Mouse (Mus musculus): Measurements from ENCODE around the gene Gramd4. TPM values are rescaled to one million over a fixed set of nuclear protein-coding genes. Genes with fewer than 3 reads are reported as not detected.

Gene Gramd4
- polyA plus RNA-seq, 1 experiment = 20.7 TPM

- no peak overlapping the region for H3K4me3 ChIP-seq (replicated peaks; ENCODE audit: control insufficient read depth, low read depth, low read length)
- no peak for TF ChIP-seq POLR2A (IDR thresholded peaks at IDR 0.05; ENCODE audit: borderline replicate concordance, control insufficient read depth, low read depth, low read length)
- TF ChIP-seq CTCF (IDR thresholded peaks at IDR 0.05; ENCODE audit: control insufficient read depth, insufficient read depth, low read length) = no peak
- H3K4me1 ChIP-seq (ENCODE audit: control insufficient read depth, insufficient read depth, low read length) = peaks cover 7% of the 10 kb centered on the region; the same call in 1 of the 2 replicates
- 78% methylated on average over 8 of the region's 8 CpGs for WGBS
- no peak overlapping the region for H3K27ac ChIP-seq (ENCODE audit: control insufficient read depth, insufficient read depth, low read depth, low read length, poor library complexity)
Measured at GRCm38 (mm10) chr15:86086291-86086706, 28.8 kb downstream of the Gramd4 start.

DNA sequence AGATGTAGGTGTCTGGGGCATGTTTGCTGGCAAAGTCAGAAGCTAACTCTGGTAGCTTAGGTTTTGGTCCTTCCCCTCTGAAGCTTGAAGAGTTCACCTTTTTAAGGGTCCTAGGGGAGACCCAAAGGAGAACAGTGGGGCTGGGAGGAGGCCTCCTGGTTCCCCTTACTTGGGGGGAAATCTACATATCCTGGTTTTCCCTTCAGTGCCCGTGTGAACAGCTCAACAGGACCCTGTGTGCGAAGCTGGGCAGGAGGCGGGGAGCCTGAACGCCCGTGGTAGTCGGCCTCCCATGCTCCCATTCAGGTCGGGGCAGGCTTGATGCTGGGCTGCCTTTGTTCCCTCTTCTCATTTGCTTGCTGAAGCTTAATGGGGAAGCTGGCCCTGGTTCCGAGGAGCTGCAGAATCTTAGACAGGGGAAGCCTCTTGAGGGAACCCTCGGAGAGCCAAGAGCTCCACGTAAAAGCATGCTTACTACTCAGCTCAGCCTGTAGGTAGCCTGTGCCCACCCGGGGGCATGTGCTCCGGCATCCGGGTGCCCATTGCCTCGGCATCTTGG, 30.2 kb downstream of the Gramd4 start:
- 23% methylated on average over 14 of the region's 14 CpGs for WGBS
- Histone ChIP-seq H3K4me1 (ENCODE audit: control insufficient read depth, insufficient read depth, low read length) (peaks cover 7% of the 10 kb centered on the region; the same call in 1 of the 2 replicates), H3K27ac (ENCODE audit: control insufficient read depth, insufficient read depth, low read depth, low read length, poor library complexity) (peak overlapping the region; percentile 30; the same call in 1 of the 2 replicates)

GRCm38 (mm10) chr15:86088266-86088790, 30.8 kb downstream of the Gramd4 start:
- TF ChIP-seq POLR2A (IDR thresholded peaks at IDR 0.05; ENCODE audit: borderline replicate concordance, control insufficient read depth, low read depth, low read length) (no peak), CTCF (IDR thresholded peaks at IDR 0.05; ENCODE audit: control insufficient read depth, insufficient read depth, low read length) (no peak)
- Histone ChIP-seq H3K27ac (ENCODE audit: control insufficient read depth, insufficient read depth, low read depth, low read length, poor library complexity) (no peak overlapping the region), H3K4me1 (ENCODE audit: control insufficient read depth, insufficient read depth, low read length) (peaks cover 7% of the 10 kb centered on the region; the same call in 1 of the 2 replicates)

More for the DNA sequence above, 30.2 kb downstream of the Gramd4 start:
- H3K4me3 ChIP-seq (replicated peaks; ENCODE audit: control insufficient read depth, low read depth, low read length) = no peak overlapping the region
- TF ChIP-seq POLR2A (IDR thresholded peaks at IDR 0.05; ENCODE audit: borderline replicate concordance, control insufficient read depth, low read depth, low read length) (no peak), CTCF (IDR thresholded peaks at IDR 0.05; ENCODE audit: control insufficient read depth, insufficient read depth, low read length) (no peak)

DNA sequence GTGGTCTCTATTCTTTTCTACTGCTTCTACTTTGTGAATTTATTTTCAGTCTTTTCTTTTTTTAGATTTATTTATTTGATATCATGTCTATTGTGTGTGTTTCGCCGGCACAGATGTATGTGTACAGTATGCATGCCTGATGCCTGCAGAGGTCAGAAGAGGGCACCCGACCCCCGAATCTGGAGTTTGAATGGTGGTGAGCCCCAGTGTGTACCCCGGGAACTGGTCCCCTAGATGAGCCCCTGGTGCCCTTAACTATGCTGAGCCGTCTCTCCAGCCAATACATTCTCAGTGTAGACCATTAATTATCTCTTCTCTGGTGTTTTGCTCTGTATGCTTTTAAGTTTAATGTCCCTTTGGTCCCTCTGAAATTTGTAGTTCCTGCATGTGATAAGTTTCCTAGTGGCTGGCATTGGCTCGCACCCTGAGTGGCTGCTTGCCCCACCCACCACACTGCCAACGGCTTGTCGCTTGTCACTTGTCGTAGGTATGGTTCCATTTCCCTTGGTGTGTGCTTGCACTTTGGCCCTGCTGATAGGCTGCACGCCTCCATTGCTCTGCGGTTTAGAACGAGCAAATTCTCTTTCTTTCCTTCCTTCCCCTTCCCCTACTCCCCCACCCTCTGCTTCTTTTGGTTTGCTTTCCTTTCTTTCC, 31.7 kb downstream of the Gramd4 start:
- TF ChIP-seq POLR2A (IDR thresholded peaks at IDR 0.05; ENCODE audit: borderline replicate concordance, control insufficient read depth, low read depth, low read length) (no peak), CTCF (IDR thresholded peaks at IDR 0.05; ENCODE audit: control insufficient read depth, insufficient read depth, low read length) (no peak)
- H3K4me3 ChIP-seq (replicated peaks; ENCODE audit: control insufficient read depth, low read depth, low read length) = no peak overlapping the region
- 47% methylated on average over 13 of the region's 13 CpGs for WGBS
- no peak overlapping the region for H3K27ac ChIP-seq (ENCODE audit: control insufficient read depth, insufficient read depth, low read depth, low read length, poor library complexity)
- H3K4me1 ChIP-seq (ENCODE audit: control insufficient read depth, insufficient read depth, low read length) = peaks cover 7% of the 10 kb centered on the region; the same call in 1 of the 2 replicates

More at GRCm38 (mm10) chr15:86088266-86088790, 30.8 kb downstream of the Gramd4 start:
- H3K4me3 ChIP-seq (replicated peaks; ENCODE audit: control insufficient read depth, low read depth, low read length) = no peak overlapping the region
- WGBS = 58% methylated on average over 11 of the region's 11 CpGs

DNA sequence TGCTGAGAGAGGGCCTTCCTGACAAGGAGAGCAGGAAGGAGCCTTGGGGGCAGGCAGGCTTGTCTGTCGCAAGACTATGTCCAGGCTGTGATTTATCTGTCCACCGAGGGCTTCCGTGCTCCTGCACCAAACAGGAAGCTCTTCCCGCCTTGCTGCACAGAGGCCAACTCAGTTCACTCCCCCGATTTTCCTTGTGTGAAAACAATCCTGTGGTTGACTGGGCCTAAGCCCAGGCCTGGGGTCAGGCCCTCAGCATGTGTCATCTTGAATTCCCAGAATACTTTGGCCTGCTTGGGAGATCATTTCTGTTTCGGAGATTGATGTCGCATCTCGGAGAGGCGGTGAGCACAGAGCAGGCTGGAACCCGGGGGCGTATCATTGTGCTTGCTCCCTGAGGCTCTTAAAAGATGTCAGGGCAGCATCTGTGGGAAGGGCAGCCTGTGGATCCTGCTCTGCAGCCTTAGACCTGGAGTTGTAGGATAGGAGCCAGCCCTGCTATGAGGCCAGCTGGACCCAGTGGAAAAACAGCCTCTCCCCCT, 32.6 kb downstream of the Gramd4 start:
- Histone ChIP-seq H3K4me1 (ENCODE audit: control insufficient read depth, insufficient read depth, low read length) (peaks cover 7% of the 10 kb centered on the region; the same call in 1 of the 2 replicates), H3K27ac (ENCODE audit: control insufficient read depth, insufficient read depth, low read depth, low read length, poor library complexity) (no peak overlapping the region), H3K4me3 (replicated peaks; ENCODE audit: control insufficient read depth, low read depth, low read length) (no peak overlapping the region)
- WGBS = 71% methylated on average over 11 of the region's 11 CpGs
- no peak for TF ChIP-seq CTCF (IDR thresholded peaks at IDR 0.05; ENCODE audit: control insufficient read depth, insufficient read depth, low read length)
- no peak for TF ChIP-seq POLR2A (IDR thresholded peaks at IDR 0.05; ENCODE audit: borderline replicate concordance, control insufficient read depth, low read depth, low read length)

- Histone ChIP-seq H3K4me3 (replicated peaks; ENCODE audit: control insufficient read depth, low read depth, low read length) (no peak overlapping the region), H3K4me1 (ENCODE audit: control insufficient read depth, insufficient read depth, low read length) (peaks cover 7% of the 10 kb centered on the region; the same call in 1 of the 2 replicates), H3K27ac (ENCODE audit: control insufficient read depth, insufficient read depth, low read depth, low read length, poor library complexity) (no peak overlapping the region)
- WGBS = 92% methylated on average over 8 of the region's 8 CpGs
- TF ChIP-seq CTCF (IDR thresholded peaks at IDR 0.05; ENCODE audit: control insufficient read depth, insufficient read depth, low read length) = no peak
- no peak for TF ChIP-seq POLR2A (IDR thresholded peaks at IDR 0.05; ENCODE audit: borderline replicate concordance, control insufficient read depth, low read depth, low read length)
Measured at GRCm38 (mm10) chr15:86090578-86090977, 33.1 kb downstream of the Gramd4 start.

DNA sequence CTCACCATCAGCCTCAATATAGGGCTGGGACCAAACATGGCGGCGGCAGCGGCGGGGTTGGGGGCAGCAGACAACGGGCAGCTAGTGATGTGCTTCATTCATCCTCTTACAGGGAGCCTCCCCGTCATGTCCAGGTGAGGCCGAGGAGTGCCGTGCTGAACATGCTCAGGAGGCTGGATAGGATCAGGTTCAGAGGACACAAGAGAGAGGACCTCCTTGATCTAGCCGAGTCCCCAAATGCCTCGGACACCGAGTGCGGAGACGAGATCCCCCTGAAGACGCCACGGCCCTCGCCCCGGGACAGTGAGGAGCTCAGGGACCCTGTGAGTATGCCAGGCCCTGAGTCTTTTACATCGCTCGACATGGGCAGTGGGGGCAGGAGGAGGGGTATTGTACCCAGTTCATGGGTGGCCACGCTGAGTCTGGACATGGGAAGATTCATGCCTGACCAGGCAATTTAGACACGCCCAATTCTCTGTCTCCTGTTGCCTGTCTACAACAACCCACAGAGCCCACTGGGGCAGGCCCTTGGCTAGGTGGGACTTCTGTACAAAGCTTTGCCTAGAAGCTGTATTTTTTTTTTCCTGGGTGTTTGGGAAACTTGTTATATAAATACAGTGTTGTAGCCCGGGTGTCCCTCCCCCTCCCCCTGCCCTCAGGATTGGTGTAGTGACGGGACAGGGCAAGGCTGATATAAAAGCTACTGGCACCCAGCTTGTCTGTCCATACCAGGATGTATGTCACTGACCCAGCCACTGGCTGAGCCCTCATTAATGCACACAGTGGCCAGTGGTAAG, 33.9 kb downstream of the Gramd4 start:
- no peak overlapping the region for H3K27ac ChIP-seq (ENCODE audit: control insufficient read depth, insufficient read depth, low read depth, low read length, poor library complexity)
- 89% methylated on average over 23 of the region's 23 CpGs for WGBS
- peaks cover 7% of the 10 kb centered on the region; the same call in 1 of the 2 replicates for H3K4me1 ChIP-seq (ENCODE audit: control insufficient read depth, insufficient read depth, low read length)
- no peak for TF ChIP-seq POLR2A (IDR thresholded peaks at IDR 0.05; ENCODE audit: borderline replicate concordance, control insufficient read depth, low read depth, low read length)
- TF ChIP-seq CTCF (IDR thresholded peaks at IDR 0.05; ENCODE audit: control insufficient read depth, insufficient read depth, low read length) = no peak
- no peak overlapping the region for H3K4me3 ChIP-seq (replicated peaks; ENCODE audit: control insufficient read depth, low read depth, low read length)
